Mouse (Mus musculus): ENCODE results near the gene Rimkla. TPM values are rescaled to one million over a fixed set of nuclear protein-coding genes. Genes with fewer than 3 reads are reported as not detected.
"Not testable (repeated sequence)": the region's sequence is repeated elsewhere in the genome, so short reads cannot be mapped to it uniquely, and the experiment has no call there.

Rimkla gene
- 19.9 and 21.0 TPM in 2 replicates for polyA plus RNA-seq (2015; fragmentation: Nextera tagmentation; extraction: Ambion mirVana)

DNA sequence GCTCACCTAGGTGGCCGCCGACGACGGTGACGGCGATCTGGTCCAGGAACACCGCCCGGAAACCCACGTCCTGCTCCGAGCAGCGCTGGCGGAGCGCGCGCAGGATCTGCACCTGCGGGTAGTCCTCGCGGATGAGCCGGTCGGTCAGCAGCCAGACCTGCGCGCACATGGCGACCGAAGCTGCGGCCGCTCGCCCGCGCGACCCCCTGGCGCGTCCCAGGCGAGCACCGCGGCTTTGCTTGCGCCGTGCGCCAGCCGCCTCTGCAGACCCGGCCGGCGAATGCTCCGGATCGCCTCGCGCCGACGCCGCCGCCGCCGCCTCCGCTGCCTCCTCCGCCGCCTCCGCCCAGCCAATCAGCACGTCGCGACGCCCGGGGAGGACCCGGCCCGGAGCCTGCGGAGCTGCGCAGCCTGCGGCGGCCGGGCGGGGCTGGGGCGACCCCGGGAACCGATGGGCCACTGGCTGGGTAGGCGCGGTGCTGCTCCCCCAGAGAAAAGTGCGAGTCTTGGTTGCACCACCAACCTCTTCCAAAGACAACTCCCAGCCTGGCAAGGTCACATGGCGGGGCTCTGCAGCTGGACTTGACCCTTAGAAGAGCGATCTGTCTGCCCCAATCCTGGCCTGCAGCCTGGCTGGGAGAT, at the start of gene Rimkla:
Rimkla (minus strand) TSS at position 338 of the 642 bp plus-strand sequence.
- WGBS: 0% methylated on average over 52 of the region's 77 CpGs
- Histone ChIP-seq H3K36me3 (no peaks in the 10 kb centered on the region), H3K4me2 (peak within 1 kb of the TSS; percentile 61), H3K9me3 (no peaks in the 10 kb centered on the region; the same call in 1 of the 2 replicates), H3K9ac (peak within 1 kb of the TSS; percentile 78), H3K27ac (peak within 1 kb of the TSS; percentile 86), H3K4me3 (peak within 1 kb of the TSS; percentile 60), H3K27me3 (peaks cover 22% of the 10 kb centered on the region), H3K4me1 (replicated peaks) (peaks cover 28% of the 10 kb centered on the region)
- ATAC-seq (ENCODE audit: low FRiP score): peak; percentile 93

DNA sequence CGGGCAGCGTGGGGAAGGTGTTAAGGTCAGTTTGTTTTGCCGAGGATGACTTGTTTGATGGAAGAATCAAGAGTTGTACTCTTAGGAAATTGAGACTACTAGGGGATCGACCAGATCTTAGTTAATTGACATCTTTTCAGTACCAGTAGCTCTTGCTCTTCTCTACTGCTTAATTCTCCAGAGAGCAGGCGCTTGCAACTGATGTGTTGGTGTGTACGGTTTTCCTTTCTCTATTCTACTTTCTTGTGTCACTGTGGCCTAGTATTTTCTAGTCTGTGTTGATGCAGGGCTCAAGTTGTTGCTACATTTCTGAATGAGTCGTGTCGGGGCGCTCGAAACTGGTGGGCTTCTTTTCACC, 48.1 kb upstream of the Rimkla start:
- Histone ChIP-seq H3K27me3 (no peaks in the 10 kb centered on the region), H3K4me1 (replicated peaks) (peaks cover 26% of the 10 kb centered on the region), H3K4me2 (peak overlapping the region; percentile 71), H3K9ac (peak overlapping the region; percentile 96), H3K27ac (peak overlapping the region; percentile 98), H3K36me3 (no peaks in the 10 kb centered on the region), H3K4me3 (peak overlapping the region; percentile 96), H3K9me3 (no peaks in the 10 kb centered on the region)
- WGBS: 4% methylated on average over 10 of the region's 10 CpGs
- ATAC-seq (ENCODE audit: low FRiP score): no peak

DNA sequence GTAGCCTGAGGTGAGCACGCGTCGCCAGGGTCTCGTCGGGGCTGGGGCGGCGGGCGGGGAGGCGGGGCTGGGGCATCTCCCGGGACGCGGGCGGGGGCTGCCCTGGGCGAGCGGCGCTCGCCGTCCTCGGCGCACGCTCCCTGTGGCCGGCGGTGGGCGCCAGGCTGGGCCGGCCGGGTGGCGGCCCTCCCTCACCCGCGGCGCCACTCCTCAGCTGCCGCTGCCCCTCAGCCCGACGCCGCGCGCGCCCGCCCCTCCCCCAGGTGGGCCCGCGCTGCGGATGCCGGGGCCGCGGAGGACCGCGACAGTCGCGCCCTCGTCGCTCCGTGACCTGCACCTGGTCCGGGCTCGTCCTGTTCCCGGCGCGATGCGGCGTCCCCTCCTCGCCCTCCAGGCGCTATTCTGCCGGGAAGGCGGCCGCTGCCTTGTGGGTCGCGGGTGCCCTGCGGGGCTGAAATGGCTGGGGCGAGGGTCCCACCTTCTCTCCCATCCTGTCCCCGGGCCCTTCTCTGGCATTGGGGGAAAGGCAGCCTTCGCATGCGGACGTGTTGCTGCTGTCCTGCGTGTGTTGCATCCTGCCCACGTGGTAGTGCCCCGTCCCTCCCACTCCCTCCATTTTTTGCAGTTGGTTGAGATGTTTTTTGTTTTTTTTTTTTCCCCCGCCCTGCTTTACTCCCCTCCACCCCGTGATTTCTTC, 47.6 kb upstream of the Rimkla start:
- H3K27ac ChIP-seq: peak overlapping the region; percentile 98
- H3K4me1 ChIP-seq (replicated peaks): peaks cover 26% of the 10 kb centered on the region
- ATAC-seq (ENCODE audit: low FRiP score): peak; percentile 83
- H3K4me2 ChIP-seq: peak overlapping the region; percentile 71
- no peaks in the 10 kb centered on the region for H3K27me3 ChIP-seq
- H3K36me3 ChIP-seq: no peaks in the 10 kb centered on the region
- no peaks in the 10 kb centered on the region for H3K9me3 ChIP-seq
- 0% methylated on average over 42 of the region's 76 CpGs for WGBS
- H3K9ac ChIP-seq: peak overlapping the region; percentile 96
- peak overlapping the region; percentile 96 for H3K4me3 ChIP-seq

DNA sequence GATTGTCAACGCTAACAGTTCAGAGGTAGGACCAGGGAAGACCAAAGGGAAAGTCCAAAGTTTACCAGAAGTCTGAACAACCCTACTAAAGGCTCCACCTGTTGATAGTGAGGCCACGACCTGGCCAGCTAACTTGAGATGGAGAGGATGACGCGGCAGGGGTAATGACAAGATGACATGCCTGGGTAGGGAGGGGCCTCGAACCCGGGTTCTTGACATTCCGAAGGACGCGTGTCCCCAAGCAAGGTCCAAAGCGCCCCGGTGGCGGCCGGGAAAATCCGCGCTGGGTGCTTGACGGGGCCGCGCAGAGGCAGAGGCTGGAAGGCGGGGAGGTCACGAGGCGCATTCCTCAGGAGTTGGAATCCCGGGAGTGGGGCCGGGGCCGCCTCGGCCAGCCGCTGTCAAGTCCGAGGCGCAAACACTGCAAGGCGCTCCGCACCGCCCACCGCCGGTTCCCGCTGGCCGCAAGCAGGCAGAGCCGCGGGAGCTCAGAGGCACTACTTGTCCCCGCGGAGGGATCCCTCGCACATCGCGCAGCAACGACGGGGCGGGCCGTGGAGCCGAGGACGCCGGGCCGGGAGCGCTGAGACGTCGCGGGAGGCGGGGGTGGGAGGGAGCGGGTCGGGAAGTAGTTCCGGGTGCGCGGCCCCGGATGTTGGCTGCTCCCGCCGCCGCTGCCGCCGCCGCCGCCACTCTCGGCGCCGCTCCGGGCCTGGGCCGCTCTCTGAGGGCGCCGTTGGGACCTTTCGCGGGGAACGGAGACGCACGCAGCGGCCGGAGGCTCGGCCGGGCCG, 46.8 kb upstream of the Rimkla start, which contains the start of gene Frg2f1:
Frg2f1 (minus strand) TSS at position 499 of the 794 bp plus-strand sequence.
- Histone ChIP-seq H3K4me2 (peak within 1 kb of the TSS; percentile 71), H3K9me3 (no peaks in the 10 kb centered on the region), H3K27ac (peak within 1 kb of the TSS; percentile 98), H3K9ac (peak within 1 kb of the TSS; percentile 96), H3K27me3 (no peaks in the 10 kb centered on the region), H3K4me3 (peak within 1 kb of the TSS; percentile 96), H3K36me3 (no peaks in the 10 kb centered on the region), H3K4me1 (replicated peaks) (peaks cover 26% of the 10 kb centered on the region)
- WGBS: under 1% methylated on average over 70 of the region's 85 CpGs
- peak; percentile 92 for ATAC-seq (ENCODE audit: low FRiP score)

DNA sequence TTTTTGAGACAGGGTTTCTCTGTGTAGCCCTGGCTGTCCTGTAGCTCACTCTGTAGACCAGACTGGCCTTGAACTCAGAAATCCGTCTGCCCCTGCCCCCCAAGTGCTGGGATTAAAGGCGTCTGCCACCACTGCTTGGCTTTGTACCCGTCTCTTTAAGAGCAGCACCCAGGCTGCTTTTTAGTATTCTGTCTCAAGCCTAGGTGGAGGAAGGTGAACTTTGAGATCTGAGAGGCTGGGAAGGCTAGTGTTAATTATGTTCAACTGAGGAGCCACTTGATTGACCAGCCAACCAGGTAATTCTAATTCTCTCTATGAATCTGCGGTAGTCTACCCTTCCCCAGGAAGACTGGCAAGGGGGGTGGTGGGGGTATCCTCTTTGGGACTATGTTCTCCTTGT, 45.0 kb upstream of the Rimkla start:
- Histone ChIP-seq H3K4me3 (no peak overlapping the region), H3K27ac (no peak overlapping the region), H3K27me3 (no peaks in the 10 kb centered on the region), H3K4me1 (replicated peaks) (peaks cover 26% of the 10 kb centered on the region), H3K9ac (no peak overlapping the region), H3K36me3 (no peaks in the 10 kb centered on the region), H3K4me2 (no peak overlapping the region), H3K9me3 (no peaks in the 10 kb centered on the region)
- 88% methylated on average over 4 of the region's 4 CpGs for WGBS
- ATAC-seq (ENCODE audit: low FRiP score): no peak

DNA sequence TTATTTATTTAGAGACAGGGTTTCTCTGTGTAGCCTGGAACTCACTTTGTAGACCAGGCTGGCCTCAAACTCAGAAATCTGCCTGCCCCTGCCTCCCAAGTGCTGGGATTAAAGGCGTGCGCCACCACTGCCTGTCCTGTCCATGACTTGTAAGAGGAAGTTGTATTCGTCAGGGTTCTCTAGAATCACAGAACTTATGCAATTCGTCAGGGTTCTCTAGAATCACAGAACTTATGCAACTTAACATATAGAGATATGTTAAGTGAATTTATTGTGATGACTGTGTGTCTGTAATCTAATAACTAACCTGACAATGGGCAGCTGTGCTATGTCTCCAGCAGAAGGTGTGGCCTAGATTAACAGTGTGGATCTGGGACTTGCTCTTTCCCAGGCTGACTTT, 44.2 kb upstream of the Rimkla start, which contains the start of gene Foxj3:
Foxj3 (plus strand) TSS at position 390 of the 400 bp plus-strand sequence.
- H3K27me3 ChIP-seq; ATAC-seq (ENCODE audit: low FRiP score); H3K4me3 ChIP-seq; H3K36me3 ChIP-seq; H3K9me3 ChIP-seq; H3K4me2 ChIP-seq; H3K9ac ChIP-seq; H3K27ac ChIP-seq: not testable (repeated sequence)
- 94% methylated on average over 4 of the region's 4 CpGs for WGBS
- peaks cover 26% of the 10 kb centered on the region for H3K4me1 ChIP-seq (replicated peaks)

DNA sequence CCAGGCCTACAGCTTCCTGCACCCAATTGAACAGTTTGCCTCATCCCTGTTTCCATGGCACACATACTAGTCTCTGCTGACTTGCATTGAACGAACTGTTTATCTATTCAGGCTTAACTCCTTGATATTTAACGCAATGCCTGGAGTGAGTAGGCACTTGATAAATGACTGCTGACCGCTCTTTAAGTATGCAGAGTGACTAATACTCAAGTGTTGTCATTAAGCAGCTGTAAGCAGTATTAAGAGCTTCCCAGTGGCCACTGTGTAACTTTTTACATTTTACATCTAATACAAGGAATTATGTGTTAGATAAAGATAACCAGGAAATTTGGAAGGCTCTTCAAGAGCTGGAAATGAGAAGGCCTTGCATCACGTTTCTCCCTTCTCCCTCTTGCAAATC, 42.7 kb upstream of the Rimkla start:
- Histone ChIP-seq H3K4me2 (no peak overlapping the region), H3K27me3 (no peaks in the 10 kb centered on the region), H3K27ac (no peak overlapping the region), H3K4me3 (no peak overlapping the region), H3K9ac (no peak overlapping the region), H3K4me1 (replicated peaks) (peaks cover 11% of the 10 kb centered on the region), H3K36me3 (no peaks in the 10 kb centered on the region), H3K9me3 (no peaks in the 10 kb centered on the region)
- WGBS: 54% methylated on average over 4 of the region's 4 CpGs
- no peak for ATAC-seq (ENCODE audit: low FRiP score)

DNA sequence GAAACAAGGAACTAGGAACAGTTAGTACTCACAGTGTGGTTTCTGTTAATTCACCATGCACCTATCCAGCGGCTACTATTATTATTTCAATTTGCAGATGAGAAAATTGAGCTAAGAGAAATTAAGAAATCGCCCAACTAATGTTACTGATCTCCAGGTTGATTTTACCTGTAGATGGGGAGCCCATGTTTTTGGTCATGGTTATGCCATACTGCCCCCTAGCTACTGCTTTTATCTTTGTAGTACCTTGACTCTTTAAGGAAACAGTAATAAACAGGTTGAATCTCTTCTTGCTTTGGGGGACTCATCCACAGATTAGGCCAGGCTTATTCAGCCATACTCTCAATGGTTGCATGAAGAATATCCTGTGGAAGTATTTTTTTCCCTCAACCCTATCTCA, 39.4 kb upstream of the Rimkla start:
- Histone ChIP-seq H3K27me3 (no peaks in the 10 kb centered on the region), H3K4me3 (no peak overlapping the region), H3K27ac (no peak overlapping the region), H3K9ac (no peak overlapping the region), H3K4me2 (no peak overlapping the region), H3K9me3 (no peaks in the 10 kb centered on the region), H3K4me1 (replicated peaks) (no peaks in the 10 kb centered on the region), H3K36me3 (no peaks in the 10 kb centered on the region)
- no peak for ATAC-seq (ENCODE audit: low FRiP score)
- WGBS: 66% methylated on average over 2 of the region's 2 CpGs

DNA sequence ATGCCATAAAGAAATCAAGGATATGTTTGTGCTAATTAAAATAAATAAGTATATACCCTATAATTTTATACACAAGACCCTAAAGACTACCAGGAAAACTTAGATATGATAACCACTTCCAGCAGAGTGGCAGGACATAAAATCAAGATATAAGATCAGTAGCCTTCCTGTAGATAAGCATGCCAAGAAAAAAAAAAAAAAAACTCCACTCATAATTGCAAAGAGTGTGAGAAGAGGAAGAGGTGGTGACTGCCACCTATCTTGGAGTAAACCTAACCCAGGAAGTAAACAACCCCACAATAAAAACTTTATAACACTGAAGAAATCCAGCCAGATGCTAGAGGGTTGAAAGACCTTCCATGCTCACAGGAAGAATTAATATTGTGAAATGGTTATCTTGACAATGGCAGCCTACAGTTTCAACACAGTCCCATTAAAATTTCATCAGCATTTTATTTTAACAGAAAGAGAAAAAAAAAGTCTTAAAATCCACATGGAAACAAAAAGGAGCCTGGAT, 34.0 kb upstream of the Rimkla start:
- Histone ChIP-seq H3K27me3 (no peaks in the 10 kb centered on the region), H3K9ac (no peak overlapping the region), H3K27ac (no peak overlapping the region), H3K4me3 (no peak overlapping the region), H3K36me3 (no peaks in the 10 kb centered on the region), H3K4me2 (no peak overlapping the region), H3K9me3 (no peaks in the 10 kb centered on the region), H3K4me1 (replicated peaks) (peaks cover 12% of the 10 kb centered on the region)
- no peak for ATAC-seq (ENCODE audit: low FRiP score)

DNA sequence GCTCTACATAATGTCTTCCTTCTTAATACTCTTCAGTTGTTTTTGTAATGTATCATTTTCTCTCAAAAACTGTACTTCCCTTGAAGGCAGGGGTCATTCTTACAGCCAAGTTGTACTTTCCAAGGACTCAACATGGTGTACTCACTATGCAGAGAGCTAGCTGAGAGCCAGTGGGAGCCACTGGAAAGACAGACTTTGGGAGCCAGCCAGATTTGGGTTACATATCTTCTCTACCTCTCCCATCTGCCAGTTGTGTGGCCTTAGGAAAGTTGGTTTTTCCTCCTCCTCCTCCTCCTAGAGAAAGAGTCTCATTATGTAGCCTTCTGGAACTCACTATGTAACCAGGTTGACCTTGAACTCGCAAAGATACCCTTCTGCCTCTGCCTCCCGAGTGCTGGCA, 32.0 kb upstream of the Rimkla start:
- peaks cover 12% of the 10 kb centered on the region for H3K4me1 ChIP-seq (replicated peaks)
- no peak overlapping the region for H3K4me3 ChIP-seq
- no peak for ATAC-seq (ENCODE audit: low FRiP score)
- WGBS: 88% methylated on average over 2 of the region's 2 CpGs
- no peak overlapping the region; the same call in 1 of the 2 replicates for H3K4me2 ChIP-seq
- no peaks in the 10 kb centered on the region for H3K9me3 ChIP-seq
- no peaks in the 10 kb centered on the region for H3K27me3 ChIP-seq
- peak overlapping the region; percentile 88 for H3K27ac ChIP-seq
- H3K9ac ChIP-seq: no peak overlapping the region
- no peaks in the 10 kb centered on the region for H3K36me3 ChIP-seq

DNA sequence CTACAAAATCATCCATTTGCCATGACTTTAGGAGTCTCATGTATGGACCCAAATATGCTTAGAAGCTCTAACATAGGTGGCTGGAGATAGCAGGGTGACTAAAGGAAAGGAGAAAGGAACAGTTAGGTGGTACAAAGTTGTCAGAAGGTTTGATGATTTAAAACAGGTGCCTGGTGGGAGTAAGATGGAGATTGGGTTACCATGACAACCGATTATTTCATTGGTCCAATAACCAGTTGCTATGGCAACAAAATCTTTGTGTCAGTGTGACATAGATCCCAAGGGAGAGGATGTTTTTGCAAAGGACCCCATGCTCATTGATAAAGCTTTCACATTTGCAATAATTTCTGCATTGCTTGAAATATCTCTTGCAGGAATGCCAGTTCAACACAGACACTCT, 31.6 kb upstream of the Rimkla start:
- Histone ChIP-seq H3K36me3 (no peaks in the 10 kb centered on the region), H3K9ac (no peak overlapping the region), H3K4me3 (no peak overlapping the region), H3K27me3 (no peaks in the 10 kb centered on the region), H3K4me2 (no peak overlapping the region; the same call in 1 of the 2 replicates), H3K27ac (peak overlapping the region; percentile 88), H3K4me1 (replicated peaks) (peaks cover 12% of the 10 kb centered on the region), H3K9me3 (no peaks in the 10 kb centered on the region)
- 66% methylated on average over 1 of the region's 1 CpGs for WGBS
- ATAC-seq (ENCODE audit: low FRiP score): 0 out of 2 replicates have a peak, but pooled peaks have one; percentile 36

DNA sequence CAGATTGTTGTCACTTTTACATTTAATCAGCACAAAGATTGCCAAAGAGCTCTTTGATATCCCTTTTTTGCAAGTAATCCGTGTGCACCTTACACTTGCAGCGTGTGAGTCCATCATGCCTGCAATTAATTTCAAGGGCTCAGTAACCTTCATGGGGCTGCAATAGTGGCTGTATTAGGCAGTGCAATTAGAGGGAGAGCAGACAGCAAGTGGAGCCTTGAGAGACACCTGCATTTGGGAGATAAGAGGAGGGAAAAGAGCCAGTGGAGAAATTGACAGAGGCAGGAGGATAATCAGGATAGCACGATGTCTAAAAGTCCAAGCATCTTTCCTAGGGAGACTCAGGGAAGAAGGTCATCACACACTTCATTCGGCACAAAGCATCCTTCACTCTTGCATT, 31.1 kb upstream of the Rimkla start:
- H3K9ac ChIP-seq: no peak overlapping the region
- H3K27me3 ChIP-seq: no peaks in the 10 kb centered on the region
- peak overlapping the region; percentile 88 for H3K27ac ChIP-seq
- H3K36me3 ChIP-seq: no peaks in the 10 kb centered on the region
- WGBS: 60% methylated on average over 4 of the region's 4 CpGs
- no peak overlapping the region for H3K4me3 ChIP-seq
- H3K4me1 ChIP-seq (replicated peaks): peaks cover 12% of the 10 kb centered on the region
- ATAC-seq (ENCODE audit: low FRiP score): peak; percentile 71; the same call in 1 of the 2 replicates
- no peaks in the 10 kb centered on the region for H3K9me3 ChIP-seq
- no peak overlapping the region; the same call in 1 of the 2 replicates for H3K4me2 ChIP-seq

Data from hindbrain, embryonic 13.5 days (tissue).